Mouse (Mus musculus): ENCODE measurements at regions not wholly inside any gene's neighbourhood (a gene's known extent, or its start where the extent isn't known, plus 50 kb on each side); places are given as distances from the start of the nearest gene placed in this dataset.

- Histone ChIP-seq H3K4me3 (ENCODE audit: low read depth, low read length) (no peak overlapping the region), H3K9me3 (ENCODE audit: low read depth, low read length) (no peaks in the 10 kb centered on the region), H3K9ac (no peak overlapping the region), H3K27ac (ENCODE audit: low read depth) (no peak overlapping the region), H3K27me3 (ENCODE audit: insufficient read depth, low read length) (no peaks in the 10 kb centered on the region), H3K4me2 (no peak overlapping the region), H3K36me3 (ENCODE audit: insufficient read depth) (no peaks in the 10 kb centered on the region), H3K4me1 (ENCODE audit: insufficient read depth) (no peaks in the 10 kb centered on the region)
- 83% methylated on average over 10 of the region's 10 CpGs for WGBS
- DNase-seq (no peak), ATAC-seq (ENCODE audit: insufficient read depth) (no peak)
- TF ChIP-seq CTCF (IDR thresholded peaks at IDR 0.05; ENCODE audit: low read depth): no peak
Observed at GRCm38 (mm10) chr4:34203193-34203848, 153.3 kb upstream of the Spaca1 start.

- Histone ChIP-seq H3K4me1 (ENCODE audit: insufficient read depth) (no peaks in the 10 kb centered on the region), H3K9ac (no peak overlapping the region), H3K27ac (ENCODE audit: low read depth) (no peak overlapping the region), H3K36me3 (ENCODE audit: insufficient read depth) (no peaks in the 10 kb centered on the region), H3K4me2 (no peak overlapping the region), H3K9me3 (ENCODE audit: low read depth, low read length) (no peaks in the 10 kb centered on the region), H3K4me3 (ENCODE audit: low read depth, low read length) (no peak overlapping the region), H3K27me3 (ENCODE audit: insufficient read depth, low read length) (no peaks in the 10 kb centered on the region)
- ATAC-seq (ENCODE audit: insufficient read depth) (no peak), DNase-seq (no peak)
- 49% methylated on average over 5 of the region's 5 CpGs for WGBS
- TF ChIP-seq CTCF (IDR thresholded peaks at IDR 0.05; ENCODE audit: low read depth): no peak
Observed at GRCm38 (mm10) chr4:34209179-34209896, 159.3 kb upstream of the Spaca1 start.

GRCm38 (mm10) chr4:34213731-34214130 is 163.7 kb upstream of the Spaca1 start:
- ATAC-seq (ENCODE audit: insufficient read depth): no peak
- no peak for TF ChIP-seq CTCF (IDR thresholded peaks at IDR 0.05; ENCODE audit: low read depth)
- no peak for DNase-seq
- Histone ChIP-seq H3K36me3 (ENCODE audit: insufficient read depth) (no peaks in the 10 kb centered on the region), H3K27ac (ENCODE audit: low read depth) (no peak overlapping the region), H3K4me2 (no peak overlapping the region), H3K4me3 (ENCODE audit: low read depth, low read length) (no peak overlapping the region), H3K9ac (no peak overlapping the region), H3K9me3 (ENCODE audit: low read depth, low read length) (no peaks in the 10 kb centered on the region), H3K27me3 (ENCODE audit: insufficient read depth, low read length) (no peaks in the 10 kb centered on the region), H3K4me1 (ENCODE audit: insufficient read depth) (no peaks in the 10 kb centered on the region)

- Histone ChIP-seq H3K9me3 (ENCODE audit: low read depth, low read length) (no peaks in the 10 kb centered on the region), H3K4me2 (no peak overlapping the region), H3K36me3 (ENCODE audit: insufficient read depth) (no peaks in the 10 kb centered on the region), H3K4me3 (ENCODE audit: low read depth, low read length) (no peak overlapping the region), H3K9ac (no peak overlapping the region), H3K27me3 (ENCODE audit: insufficient read depth, low read length) (no peaks in the 10 kb centered on the region), H3K4me1 (ENCODE audit: insufficient read depth) (no peaks in the 10 kb centered on the region), H3K27ac (ENCODE audit: low read depth) (no peak overlapping the region)
- no peak for TF ChIP-seq CTCF (IDR thresholded peaks at IDR 0.05; ENCODE audit: low read depth)
- peak; percentile 41 for DNase-seq
- no peak for ATAC-seq (ENCODE audit: insufficient read depth)
- WGBS: 35% methylated on average over 11 of the region's 11 CpGs
Observed at GRCm38 (mm10) chr4:34214346-34214745, 164.4 kb upstream of the Spaca1 start.

GRCm38 (mm10) chr4:34221915-34222314 is 171.9 kb upstream of the Spaca1 start:
- Histone ChIP-seq H3K9me3 (ENCODE audit: low read depth, low read length) (no peaks in the 10 kb centered on the region), H3K4me3 (ENCODE audit: low read depth, low read length) (no peak overlapping the region), H3K4me1 (ENCODE audit: insufficient read depth) (no peaks in the 10 kb centered on the region), H3K27me3 (ENCODE audit: insufficient read depth, low read length) (no peaks in the 10 kb centered on the region), H3K27ac (ENCODE audit: low read depth) (no peak overlapping the region), H3K4me2 (no peak overlapping the region), H3K36me3 (ENCODE audit: insufficient read depth) (no peaks in the 10 kb centered on the region), H3K9ac (no peak overlapping the region)
- TF ChIP-seq CTCF (IDR thresholded peaks at IDR 0.05; ENCODE audit: low read depth): no peak
- 89% methylated on average over 1 of the region's 1 CpGs for WGBS
- ATAC-seq (ENCODE audit: insufficient read depth): no peak
- DNase-seq: no peak

- H3K4me1 ChIP-seq (ENCODE audit: insufficient read depth): no peaks in the 10 kb centered on the region
- H3K4me3 ChIP-seq (ENCODE audit: low read depth, low read length): no peak overlapping the region
- 34% methylated on average over 5 of the region's 5 CpGs for WGBS
- no peak overlapping the region for H3K9ac ChIP-seq
- H3K27me3 ChIP-seq (ENCODE audit: insufficient read depth, low read length): no peaks in the 10 kb centered on the region
- no peaks in the 10 kb centered on the region for H3K9me3 ChIP-seq (ENCODE audit: low read depth, low read length)
- no peaks in the 10 kb centered on the region for H3K36me3 ChIP-seq (ENCODE audit: insufficient read depth)
- no peak overlapping the region for H3K27ac ChIP-seq (ENCODE audit: low read depth)
- peak; percentile 35; the same call in 1 of the 2 replicates for ATAC-seq (ENCODE audit: insufficient read depth)
- DNase-seq: peak; percentile 59
- no peak for TF ChIP-seq CTCF (IDR thresholded peaks at IDR 0.05; ENCODE audit: low read depth)
- H3K4me2 ChIP-seq: no peak overlapping the region
Observed at GRCm38 (mm10) chr4:34226089-34226840, 176.3 kb upstream of the Spaca1 start.

- H3K36me3 ChIP-seq (ENCODE audit: insufficient read depth): no peaks in the 10 kb centered on the region
- no peaks in the 10 kb centered on the region for H3K27me3 ChIP-seq (ENCODE audit: insufficient read depth, low read length)
- no peak for DNase-seq
- no peaks in the 10 kb centered on the region for H3K4me1 ChIP-seq (ENCODE audit: insufficient read depth)
- no peak for TF ChIP-seq CTCF (IDR thresholded peaks at IDR 0.05; ENCODE audit: low read depth)
- ATAC-seq (ENCODE audit: insufficient read depth): no peak
- H3K9ac ChIP-seq: no peak overlapping the region
- WGBS: 81% methylated on average over 5 of the region's 5 CpGs
- no peak overlapping the region for H3K4me3 ChIP-seq (ENCODE audit: low read depth, low read length)
- H3K9me3 ChIP-seq (ENCODE audit: low read depth, low read length): no peaks in the 10 kb centered on the region
- no peak overlapping the region for H3K4me2 ChIP-seq
- H3K27ac ChIP-seq (ENCODE audit: low read depth): no peak overlapping the region
Observed at GRCm38 (mm10) chr4:34226886-34227285, 176.9 kb upstream of the Spaca1 start.

Measured in lung, embryonic 14.5 days (tissue).